Mouse (Mus musculus) heart, embryonic 16.5 days (tissue): ENCODE measurements at regions not wholly inside any gene's neighbourhood (a gene's known extent, or its start where the extent isn't known, plus 50 kb on each side); places are given as distances from the start of the nearest gene placed in this dataset.

Experiments used
- ATAC-seq: fragments of 200-750 bp; cut with Nextera tagmentation; replicated peaks from 2 replicates; pipeline ENCODE4 v1.8.0; 2017; ENCODE audit warnings: moderate number of reproducible peaks; ENCODE audit not compliant: insufficient read depth, low FRiP score; ENCODE audit errors: extremely low read depth
- H3K27ac ChIP-seq: fragments of 300-500 bp; sonication (generic); 2 replicates; pipeline ENCODE4 v1.5.1; 2014; ENCODE audit warnings: mild to moderate bottlenecking, low read length, control low read depth, moderate library complexity
- H3K27me3 ChIP-seq: fragments of 300-500 bp; sonication (generic); 2 replicates; pipeline ENCODE4 v1.6.1; 2014; ENCODE audit warnings: low read length, mixed read lengths; ENCODE audit not compliant: control insufficient read depth, insufficient read depth
- H3K36me3 ChIP-seq: fragments of 300-500 bp; sonication (generic); 2 replicates; pipeline ENCODE4 v1.6.1; 2014; ENCODE audit not compliant: control insufficient read depth, insufficient read depth
- H3K4me1 ChIP-seq: fragments of 300-500 bp; sonication (generic); 2 replicates; pipeline ENCODE4 v1.6.1; 2014; ENCODE audit warnings: low read length, mixed read lengths; ENCODE audit not compliant: control insufficient read depth, insufficient read depth
- H3K4me2 ChIP-seq: fragments of 300-500 bp; sonication (generic); 2 replicates; pipeline ENCODE4 v1.6.1; 2014; ENCODE audit warnings: low read depth, mild to moderate bottlenecking, control low read depth, low read length
- H3K4me3 ChIP-seq: fragments of 300-500 bp; sonication (generic); 2 replicates; pipeline ENCODE4 v1.5.1; 2014; ENCODE audit warnings: mild to moderate bottlenecking, control low read depth, low read length
- H3K9ac ChIP-seq: fragments of 300-500 bp; sonication (generic); 2 replicates; pipeline ENCODE4 v1.6.1; 2014; ENCODE audit warnings: low read length, control low read depth
- H3K9me3 ChIP-seq: fragments of 300-500 bp; sonication (generic); replicated peaks from 2 replicates; pipeline ENCODE4 v1.6.1; 2016; ENCODE audit warnings: low read length; ENCODE audit not compliant: control insufficient read depth
- WGBS: fragments of 180-500 bp; shearing (Covaris S2); extraction: QIAGEN DNeasy Blood & Tissue Kit; methylation state at CpG from one replicate; pipeline ENCODE4 v1.1.7; 2014; 5-methylcytosine and 5-hydroxymethylcytosine counted together

DNA sequence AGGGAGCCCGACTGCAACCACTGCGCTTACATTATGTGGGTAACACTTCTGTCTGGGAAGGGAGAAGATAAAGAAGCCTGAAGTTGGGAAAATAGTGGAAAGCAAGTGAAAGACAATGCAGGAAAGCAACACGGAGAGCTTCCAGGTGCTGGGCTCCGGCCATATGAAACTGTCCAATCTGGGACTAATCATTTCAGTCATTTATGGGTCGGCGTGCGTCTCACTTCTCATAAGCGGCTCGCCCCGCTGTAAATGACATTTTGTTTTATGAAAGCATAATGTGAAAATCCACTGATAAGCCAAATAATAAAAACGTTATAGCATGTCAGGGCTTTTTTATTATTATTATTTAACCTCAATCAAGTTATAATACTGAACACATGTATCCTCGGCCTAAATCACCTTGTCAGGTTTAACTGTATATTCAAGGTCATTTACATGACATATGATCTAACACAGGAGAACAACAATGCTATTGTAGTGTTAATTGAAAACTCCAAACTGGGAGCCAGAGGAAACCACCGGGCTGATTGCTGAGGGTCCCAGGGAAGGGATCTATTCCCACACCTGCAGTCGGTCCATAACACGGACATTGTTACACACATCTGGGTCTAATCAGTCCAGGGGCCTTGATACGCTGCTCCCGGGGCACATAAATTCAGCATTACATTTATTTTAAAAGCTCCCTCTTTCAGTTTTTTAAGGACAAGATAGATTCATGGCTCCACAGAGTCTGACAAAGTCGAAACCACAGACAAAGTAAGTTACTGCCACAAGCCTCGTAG, 332.4 kb downstream of the Etnk1 start:
- 80% methylated on average over 19 of the region's 19 CpGs for WGBS
- peaks cover 2% of the 10 kb centered on the region; the same call in 1 of the 2 replicates for H3K4me1 ChIP-seq
- H3K9me3 ChIP-seq, result no peaks in the 10 kb centered on the region
- ATAC-seq, result no peak
- H3K4me3 ChIP-seq, result no peak overlapping the region
- H3K4me2 ChIP-seq, result no peak overlapping the region
- no peak overlapping the region for H3K27ac ChIP-seq
- no peak overlapping the region for H3K9ac ChIP-seq
- H3K36me3 ChIP-seq, result no peaks in the 10 kb centered on the region
- no peaks in the 10 kb centered on the region for H3K27me3 ChIP-seq

DNA sequence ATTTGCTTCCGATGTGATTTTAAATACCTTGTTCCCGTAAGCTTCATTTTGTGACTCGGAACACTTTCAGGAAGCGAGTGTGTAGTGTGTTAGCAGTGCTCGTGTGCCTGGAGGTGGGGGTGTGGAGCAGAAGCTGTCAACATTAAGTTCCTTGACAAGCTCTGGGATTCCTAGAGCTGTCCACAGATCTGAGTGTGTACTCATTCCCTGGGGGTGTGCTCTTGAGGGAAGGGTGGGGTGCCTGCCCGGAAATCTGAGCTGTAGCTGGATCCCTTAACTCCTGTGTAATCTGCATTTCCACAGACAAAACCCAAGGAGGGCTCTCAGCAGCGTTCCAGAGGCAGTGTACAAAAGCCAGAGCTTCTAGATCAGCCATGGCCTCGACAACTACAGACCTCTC, 335.8 kb downstream of the Etnk1 start:
- WGBS, result 35% methylated on average over 8 of the region's 8 CpGs
- no peak for ATAC-seq

DNA sequence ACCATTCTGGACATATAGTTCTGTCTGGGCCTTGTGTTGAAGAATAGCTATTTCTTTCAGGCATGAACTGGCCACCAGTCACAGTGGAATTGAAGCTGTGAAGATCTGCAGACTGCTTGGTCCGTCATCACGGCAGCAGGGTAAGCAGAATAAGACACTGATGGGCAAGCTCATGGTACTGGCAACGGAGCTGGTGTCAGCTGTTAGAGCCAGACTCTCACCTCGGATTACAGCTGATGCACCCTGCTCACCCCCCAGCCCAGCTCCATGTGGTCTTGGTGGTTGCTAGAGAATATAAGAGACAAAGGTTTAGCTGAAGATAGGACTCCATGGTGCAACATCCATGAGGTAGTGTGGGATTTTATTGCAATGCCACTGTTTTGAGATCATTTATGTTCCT, 336.9 kb downstream of the Etnk1 start:
- Histone ChIP-seq H3K27me3 (no peaks in the 10 kb centered on the region), H3K36me3 (no peaks in the 10 kb centered on the region), H3K4me2 (no peak overlapping the region), H3K9ac (no peak overlapping the region), H3K4me3 (no peak overlapping the region), H3K9me3 (no peaks in the 10 kb centered on the region), H3K27ac (no peak overlapping the region), H3K4me1 (peaks cover 2% of the 10 kb centered on the region; the same call in 1 of the 2 replicates)
- ATAC-seq, result no peak
- 80% methylated on average over 4 of the region's 4 CpGs for WGBS

More for the DNA sequence above, 335.8 kb downstream of the Etnk1 start:
- Histone ChIP-seq H3K27me3 (no peaks in the 10 kb centered on the region), H3K9me3 (no peaks in the 10 kb centered on the region), H3K9ac (no peak overlapping the region), H3K27ac (no peak overlapping the region), H3K4me3 (no peak overlapping the region), H3K36me3 (no peaks in the 10 kb centered on the region), H3K4me2 (no peak overlapping the region; the same call in 1 of the 2 replicates), H3K4me1 (peaks cover 2% of the 10 kb centered on the region; the same call in 1 of the 2 replicates)

DNA sequence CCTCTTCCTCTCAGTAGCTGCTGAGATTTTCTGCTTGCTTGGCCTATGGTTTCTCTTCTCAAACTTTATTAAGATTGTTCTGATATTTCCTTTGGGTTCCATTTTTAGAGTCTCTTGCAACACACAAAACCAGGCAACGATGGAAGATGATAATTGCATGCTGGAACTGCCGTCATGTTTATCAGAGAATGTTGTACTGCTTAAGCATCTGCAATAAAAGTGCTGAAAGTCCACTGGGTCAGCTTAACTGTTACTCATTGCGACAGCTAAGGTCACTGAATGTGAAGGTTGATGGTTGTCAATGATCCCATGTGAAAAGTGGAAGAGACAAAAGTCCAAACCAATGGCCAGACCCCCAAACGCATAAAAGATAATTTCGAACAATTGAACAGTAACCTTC, 346.4 kb downstream of the Etnk1 start:
- Histone ChIP-seq H3K4me1 (no peaks in the 10 kb centered on the region), H3K9ac (no peak overlapping the region), H3K27me3 (no peaks in the 10 kb centered on the region), H3K4me2 (no peak overlapping the region), H3K9me3 (0 out of 2 replicates have a peak, but pooled peaks cover 4% of the 10 kb centered on the region), H3K36me3 (no peaks in the 10 kb centered on the region), H3K4me3 (no peak overlapping the region), H3K27ac (no peak overlapping the region)
- no peak for ATAC-seq
- WGBS, result 75% methylated on average over 5 of the region's 5 CpGs

DNA sequence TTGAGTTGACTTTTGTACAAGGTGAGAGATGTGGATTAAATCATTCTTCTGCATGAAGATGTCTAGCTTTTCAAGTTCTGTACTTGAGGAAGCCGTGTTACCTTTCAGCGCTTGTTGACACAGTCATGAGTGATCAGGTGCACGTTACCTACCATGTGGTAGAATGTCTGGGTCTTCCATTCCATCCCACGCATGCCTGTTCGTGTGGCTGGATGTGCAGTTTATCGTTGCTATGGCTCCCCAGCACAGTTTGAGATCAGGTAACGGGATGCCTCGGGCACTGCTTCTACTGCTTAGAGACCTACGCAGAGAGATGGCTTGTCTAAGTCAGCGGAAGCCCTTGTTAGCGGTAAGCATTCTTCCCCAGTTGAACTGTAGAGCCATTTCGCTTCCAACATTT, 348.1 kb downstream of the Etnk1 start:
- Histone ChIP-seq H3K27ac (no peak overlapping the region), H3K4me1 (no peaks in the 10 kb centered on the region), H3K36me3 (no peaks in the 10 kb centered on the region), H3K9me3 (0 out of 2 replicates have a peak, but pooled peaks cover 4% of the 10 kb centered on the region), H3K4me2 (no peak overlapping the region), H3K4me3 (no peak overlapping the region), H3K9ac (no peak overlapping the region), H3K27me3 (no peaks in the 10 kb centered on the region)
- 85% methylated on average over 12 of the region's 12 CpGs for WGBS
- no peak for ATAC-seq

DNA sequence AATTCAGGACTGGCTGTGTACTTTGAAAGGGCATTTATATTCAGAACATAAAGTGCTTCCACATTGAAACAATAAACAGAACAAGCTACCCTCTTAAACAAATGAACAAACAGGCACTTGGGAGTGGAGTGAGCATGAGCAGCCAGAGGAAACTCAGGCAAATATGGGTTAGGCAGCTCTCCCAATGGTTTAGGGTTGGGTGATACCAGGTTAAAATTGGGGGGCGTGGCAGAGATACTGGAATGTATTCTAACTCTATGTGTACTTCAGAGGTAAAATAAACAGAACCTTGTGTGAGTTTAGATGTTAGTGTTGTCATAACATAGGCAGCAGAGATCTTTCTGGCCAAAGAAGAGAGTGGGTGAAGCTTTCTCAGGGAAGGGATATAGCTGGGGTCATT, 349.7 kb downstream of the Etnk1 start:
- Histone ChIP-seq H3K4me2 (no peak overlapping the region), H3K4me1 (no peaks in the 10 kb centered on the region), H3K9me3 (0 out of 2 replicates have a peak, but pooled peaks cover 4% of the 10 kb centered on the region), H3K36me3 (no peaks in the 10 kb centered on the region), H3K27ac (no peak overlapping the region), H3K9ac (no peak overlapping the region), H3K27me3 (no peaks in the 10 kb centered on the region), H3K4me3 (no peak overlapping the region)
- ATAC-seq, result no peak
- 86% methylated on average over 1 of the region's 1 CpGs for WGBS

DNA sequence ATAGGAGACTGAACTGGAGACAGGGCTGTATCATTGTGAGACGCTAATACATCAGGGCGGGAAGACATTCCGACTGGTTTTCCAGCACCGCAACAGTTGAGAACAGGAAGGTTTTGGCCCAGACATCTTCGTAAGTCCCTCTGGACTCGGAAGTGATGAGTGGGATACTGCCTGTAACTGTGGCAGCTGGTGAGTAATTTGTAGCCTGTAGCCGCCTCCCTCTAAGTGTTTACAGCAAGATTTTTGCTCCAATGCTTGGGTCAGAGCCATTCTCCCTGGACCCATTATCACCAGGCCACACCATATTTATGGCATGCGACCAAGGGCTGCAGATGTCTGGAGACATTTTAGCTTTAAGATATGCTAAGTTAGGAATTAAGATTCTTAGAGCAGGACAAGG, 351.5 kb downstream of the Etnk1 start:
- no peak overlapping the region for H3K27ac ChIP-seq
- H3K36me3 ChIP-seq, result no peaks in the 10 kb centered on the region
- no peak; the same call in 1 of the 2 replicates for ATAC-seq
- H3K4me2 ChIP-seq, result no peak overlapping the region
- H3K9ac ChIP-seq, result no peak overlapping the region
- no peak overlapping the region for H3K4me3 ChIP-seq
- no peaks in the 10 kb centered on the region for H3K4me1 ChIP-seq
- WGBS, result 75% methylated on average over 8 of the region's 8 CpGs
- no peaks in the 10 kb centered on the region for H3K27me3 ChIP-seq
- no peaks in the 10 kb centered on the region for H3K9me3 ChIP-seq

DNA sequence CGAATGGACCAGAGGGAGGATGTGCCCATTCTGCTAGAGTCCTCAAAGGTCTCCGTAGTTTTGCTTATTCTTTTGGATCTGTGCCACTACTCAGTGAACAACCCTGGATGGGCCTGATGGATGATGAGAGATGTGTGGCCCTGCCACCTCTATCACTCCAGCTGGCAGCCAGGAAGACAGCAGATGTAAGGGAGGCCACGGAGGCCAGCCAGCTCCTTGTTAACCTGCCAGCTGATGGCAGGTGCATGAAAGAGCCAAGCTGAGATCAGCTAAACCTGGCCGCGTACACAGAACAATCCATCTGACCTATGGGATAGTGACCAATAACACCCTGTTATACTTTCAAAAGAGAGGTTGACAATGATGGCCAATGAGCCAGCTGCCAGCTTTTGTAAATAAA, 352.6 kb downstream of the Etnk1 start:
- ATAC-seq, result no peak
- no peak overlapping the region for H3K4me3 ChIP-seq
- H3K4me2 ChIP-seq, result no peak overlapping the region
- H3K9me3 ChIP-seq, result no peaks in the 10 kb centered on the region
- 79% methylated on average over 5 of the region's 5 CpGs for WGBS
- no peak overlapping the region for H3K27ac ChIP-seq
- no peaks in the 10 kb centered on the region for H3K36me3 ChIP-seq
- no peaks in the 10 kb centered on the region for H3K27me3 ChIP-seq
- no peak overlapping the region for H3K9ac ChIP-seq
- H3K4me1 ChIP-seq, result no peaks in the 10 kb centered on the region

DNA sequence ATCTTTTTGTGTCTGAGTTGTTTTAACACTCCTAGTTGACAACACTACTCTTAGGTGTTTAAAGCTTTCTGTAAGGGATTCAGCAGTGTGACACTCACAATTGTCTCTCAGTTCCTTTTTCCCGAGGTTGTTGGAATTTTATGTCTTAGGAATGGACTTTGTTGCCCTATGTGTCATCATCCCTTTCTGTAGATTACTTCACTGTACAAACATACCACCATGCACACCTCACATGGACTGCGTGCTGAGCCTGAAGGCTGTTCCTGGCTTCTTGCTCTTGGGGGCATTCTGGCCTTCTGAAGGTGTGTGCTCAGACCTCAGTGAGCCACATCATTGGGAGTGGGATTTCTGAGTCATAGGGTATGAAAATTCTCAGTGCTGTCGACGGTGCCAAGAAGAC, 358.1 kb downstream of the Etnk1 start:
- Histone ChIP-seq H3K27me3 (no peaks in the 10 kb centered on the region), H3K4me2 (no peak overlapping the region), H3K9ac (no peak overlapping the region), H3K27ac (no peak overlapping the region), H3K36me3 (no peaks in the 10 kb centered on the region), H3K4me3 (no peak overlapping the region), H3K4me1 (no peaks in the 10 kb centered on the region), H3K9me3 (peaks cover 4% of the 10 kb centered on the region; the same call in 1 of the 2 replicates)
- no peak for ATAC-seq
- 79% methylated on average over 4 of the region's 4 CpGs for WGBS
